Mouse (Mus musculus) erythroblast, adult 5-6 weeks (primary cell): ENCODE results near the gene Hist2h3c1. TPM values are rescaled to one million over a fixed set of nuclear protein-coding genes. Genes with fewer than 3 reads are reported as not detected.
"Not testable (repeated sequence)": the region's sequence is repeated elsewhere in the genome, so short reads cannot be mapped to it uniquely, and the experiment has no call there.

Experiments used
- ATAC-seq: replicated peaks from 2 replicates; pipeline ENCODE4 v1.8.0; 2016; ENCODE audit warnings: moderate number of reproducible peaks, mild to moderate bottlenecking, moderate TSS enrichment, inconsistent platforms; ENCODE audit not compliant: poor library complexity, low FRiP score, severe bottlenecking
- total RNA-seq, 2 experiments: library from RNA; stranded (forward) in 1 of 2; stranded (reverse) in 1 of 2; fragments of 150-400 nt in 1 of 2; fragments of 200-764, 138-1000 nt in 1 of 2; gene quantifications; 2 replicates each; pipeline versions ENCODE4 v1.2.3 to v1.2.4; 2015 to 2017; ENCODE audit warnings: low replicate concordance in 2 of 2

Hist2h3c1 gene
- total RNA-seq (2015; ENCODE audit: low replicate concordance): 16.7 and 20.9 TPM in 2 replicates
- total RNA-seq (2017; ENCODE audit: low replicate concordance): 15.1 TPM in 1 of 2 replicates, not detected in the other

DNA sequence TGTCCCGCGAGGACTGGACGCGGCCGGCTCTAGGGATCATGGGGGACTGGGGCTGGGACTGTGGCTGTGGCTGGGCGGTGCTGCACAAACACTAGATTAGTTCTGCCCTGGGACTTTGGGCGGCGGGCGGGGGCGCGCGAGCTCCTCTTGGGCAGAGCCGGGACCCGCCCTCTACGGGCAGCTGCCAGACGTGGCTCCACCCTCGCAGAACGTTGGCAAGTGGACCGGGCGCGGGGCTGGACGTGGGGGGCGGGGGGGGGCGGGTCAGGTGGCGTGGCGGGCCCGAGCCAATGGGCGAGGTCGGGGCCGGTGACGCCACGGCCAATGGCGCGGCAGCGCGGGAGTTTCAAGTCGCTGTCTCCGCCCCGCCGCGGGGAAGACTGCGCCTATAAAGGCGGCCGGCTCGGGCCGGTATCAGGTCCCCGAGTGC is at the start of gene Hist2h3c1:
TSS of gene Hist2h3c1 (plus strand) at position 259 of the 430 bp plus-strand sequence.
- peak; percentile 70 for ATAC-seq

DNA sequence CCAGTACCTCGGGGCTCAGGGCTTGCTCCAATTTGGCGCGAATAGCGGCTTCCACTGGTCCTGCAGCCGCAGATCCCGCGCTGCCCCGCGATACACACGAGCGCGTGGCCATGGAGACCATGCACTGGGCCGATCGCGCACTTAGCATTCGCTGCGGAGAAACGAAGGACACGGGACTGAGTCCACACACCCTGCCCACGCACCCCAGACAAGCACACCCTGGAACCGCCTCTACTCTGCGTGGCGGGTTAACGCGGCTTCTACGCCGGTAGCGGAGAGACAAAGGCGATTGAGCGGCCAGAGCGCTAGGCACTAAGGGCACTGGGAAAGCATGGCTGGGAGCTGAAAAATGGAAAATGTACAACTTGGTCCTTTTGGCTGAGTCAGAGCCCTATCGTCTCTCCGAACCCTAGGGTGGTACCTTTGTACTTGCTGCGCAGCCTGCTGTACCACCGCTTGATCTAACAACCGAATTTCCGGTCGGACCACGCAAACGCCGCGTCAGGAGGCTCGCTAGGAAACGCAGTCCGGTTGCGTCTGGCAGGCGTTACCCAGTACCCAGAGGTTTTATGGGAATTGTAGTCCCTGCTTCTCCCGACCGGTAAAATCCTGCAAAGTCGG is 49.2 kb upstream of the Hist2h3c1 start:
- ATAC-seq: peak; percentile 88

DNA sequence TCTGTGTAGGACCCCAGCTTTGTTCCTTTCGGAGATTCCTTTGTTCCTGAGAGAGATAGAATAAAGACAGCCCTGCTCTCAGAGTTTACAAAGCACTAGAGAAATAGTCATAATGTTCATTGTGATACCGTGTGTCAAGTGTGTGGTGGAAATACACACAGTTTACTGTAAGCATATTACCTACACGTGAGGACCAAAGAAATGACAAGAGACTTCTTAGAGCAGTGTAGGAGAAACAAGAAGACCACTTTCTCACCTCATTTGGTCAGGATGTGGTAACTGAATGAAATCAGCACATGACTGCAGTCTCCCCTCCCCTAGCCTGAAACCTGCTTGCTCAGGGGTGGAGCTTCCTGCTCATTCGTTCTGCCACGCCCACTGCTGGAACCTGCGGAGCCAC is 48.3 kb upstream of the Hist2h3c1 start:
- 0 out of 2 replicates have a peak, but pooled peaks have one; percentile 10 for ATAC-seq

- ATAC-seq: not testable (repeated sequence)
These were observed 47.8 kb upstream of the Hist2h3c1 start for GRCm38 (mm10) chr3:96198601-96199251.

- ATAC-seq: no peak
These were observed 46.8 kb upstream of the Hist2h3c1 start for GRCm38 (mm10) chr3:96199731-96200130.

DNA sequence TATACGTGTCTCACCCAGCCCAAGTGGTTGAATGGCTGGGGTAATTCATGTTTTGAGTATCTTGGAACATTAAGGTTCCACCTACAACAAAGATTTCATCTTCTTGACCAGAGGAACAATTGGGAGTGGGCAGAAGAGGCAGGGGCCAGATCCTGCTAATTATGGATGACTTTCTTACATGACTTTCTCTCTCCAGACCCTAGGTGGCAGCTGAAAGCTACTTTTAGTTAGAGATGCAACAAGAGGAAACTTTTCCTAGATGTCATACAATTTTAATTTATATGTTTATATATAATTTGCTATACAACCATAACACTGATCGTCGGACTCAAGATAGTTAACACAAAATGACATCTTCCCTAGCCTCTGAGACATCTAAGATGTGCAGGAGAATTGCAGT is 38.7 kb upstream of the Hist2h3c1 start:
- no peak for ATAC-seq

GRCm38 (mm10) chr3:96209242-96209641 is 37.2 kb upstream of the Hist2h3c1 start:
- no peak for ATAC-seq

DNA sequence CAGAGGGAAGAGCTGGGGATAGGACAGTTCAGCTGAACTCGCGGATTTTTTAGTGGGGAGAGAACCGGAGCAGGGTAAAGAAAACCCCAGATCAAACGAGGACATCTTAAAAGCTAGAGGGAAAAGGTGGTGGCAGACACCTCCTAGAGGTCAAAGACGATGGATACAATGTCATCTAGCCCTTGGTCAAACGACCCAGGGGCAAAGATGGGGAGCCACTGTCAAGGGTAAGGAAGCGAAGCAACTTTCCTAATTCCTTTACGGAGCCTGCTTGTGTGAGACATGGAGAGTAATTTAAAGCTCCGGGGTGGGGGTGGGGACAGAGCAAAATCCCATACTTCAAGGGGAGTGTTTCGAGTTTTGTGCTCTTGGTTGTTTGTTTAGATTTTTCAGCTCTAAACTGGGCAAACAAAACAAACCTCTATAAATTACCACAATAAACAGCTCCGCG is 27.3 kb upstream of the Hist2h3c1 start:
- ATAC-seq: peak; percentile 40

- peak; percentile 66 for ATAC-seq
These were observed 26.8 kb upstream of the Hist2h3c1 start, which contains the start of the genes Bola1 and Hist2h2ab for GRCm38 (mm10) chr3:96219661-96220130. TSS of gene Bola1 (minus strand) at chr3:96219709. TSS of gene Hist2h2ab (plus strand) at chr3:96219865.

- not testable (repeated sequence) for ATAC-seq
These were observed 26.2 kb upstream of the Hist2h3c1 start for GRCm38 (mm10) chr3:96220131-96220764.

DNA sequence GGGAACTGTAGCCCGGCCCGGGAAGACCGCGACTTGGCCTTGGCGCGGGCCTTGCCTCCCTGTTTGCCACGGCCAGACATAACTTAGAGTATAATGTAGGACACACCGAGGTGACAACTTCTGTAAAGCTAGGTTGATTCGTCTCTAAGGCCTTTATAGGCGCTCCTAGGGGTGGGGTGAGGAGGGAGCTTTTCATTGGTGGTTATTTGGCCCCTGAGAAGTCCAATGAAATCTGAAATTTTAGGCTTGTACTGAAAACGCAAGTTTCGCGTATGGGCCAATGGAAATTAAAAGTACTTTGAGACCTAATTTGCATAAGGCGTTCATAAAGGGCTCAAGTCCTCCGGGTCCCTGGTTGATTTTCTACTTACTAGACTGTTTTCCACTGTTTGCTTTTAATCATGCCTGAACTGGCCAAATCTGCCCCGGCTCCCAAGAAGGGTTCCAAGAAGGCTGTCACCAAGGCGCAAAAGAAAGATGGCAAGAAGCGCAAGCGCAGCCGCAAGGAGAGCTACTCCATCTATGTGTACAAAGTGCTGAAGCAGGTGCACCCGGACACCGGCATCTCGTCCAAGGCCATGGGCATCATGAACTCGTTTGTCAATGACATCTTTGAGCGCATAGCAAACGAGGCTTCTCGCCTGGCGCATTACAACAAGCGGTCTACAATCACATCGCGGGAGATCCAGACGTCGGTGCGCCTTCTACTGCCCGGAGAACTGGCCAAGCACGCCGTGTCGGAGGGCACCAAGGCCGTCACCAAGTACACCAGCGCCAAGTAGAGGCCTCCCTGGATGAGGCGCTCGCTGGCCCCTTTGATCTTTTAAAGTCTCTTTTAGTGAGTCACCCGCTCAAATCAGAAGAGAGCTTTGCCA is 25.5 kb upstream of the Hist2h3c1 start, which contains the start of the genes Hist2h2ac and Hist2h2be:
TSS of gene Hist2h2ac (minus strand) at position 116 of the 875 bp plus-strand sequence.
TSS of gene Hist2h2be (plus strand) at position 355 of the 875 bp plus-strand sequence.
- ATAC-seq: peak; percentile 80

DNA sequence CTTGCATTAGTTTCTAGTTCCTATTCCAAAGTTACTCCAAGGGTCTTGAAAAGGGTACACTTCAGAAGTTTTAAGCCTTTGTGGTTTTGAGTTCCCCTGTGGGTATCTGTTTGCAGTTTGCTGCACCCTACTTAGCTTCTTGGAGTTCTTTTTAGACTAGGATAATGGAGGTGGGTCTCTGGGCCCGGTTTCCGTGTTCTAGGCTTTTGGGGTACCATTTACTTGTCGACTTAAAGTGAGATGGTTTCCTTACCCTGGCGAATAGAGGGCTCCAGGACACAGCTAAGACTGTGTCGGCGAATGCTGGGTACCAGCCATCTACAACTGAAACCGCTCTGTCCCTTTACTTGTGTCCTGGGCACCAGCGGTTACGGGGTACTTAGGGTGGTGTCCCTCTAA is 24.8 kb upstream of the Hist2h3c1 start:
- ATAC-seq: no peak

- no peak for ATAC-seq
These were observed 23.7 kb upstream of the Hist2h3c1 start for GRCm38 (mm10) chr3:96222774-96223173.

DNA sequence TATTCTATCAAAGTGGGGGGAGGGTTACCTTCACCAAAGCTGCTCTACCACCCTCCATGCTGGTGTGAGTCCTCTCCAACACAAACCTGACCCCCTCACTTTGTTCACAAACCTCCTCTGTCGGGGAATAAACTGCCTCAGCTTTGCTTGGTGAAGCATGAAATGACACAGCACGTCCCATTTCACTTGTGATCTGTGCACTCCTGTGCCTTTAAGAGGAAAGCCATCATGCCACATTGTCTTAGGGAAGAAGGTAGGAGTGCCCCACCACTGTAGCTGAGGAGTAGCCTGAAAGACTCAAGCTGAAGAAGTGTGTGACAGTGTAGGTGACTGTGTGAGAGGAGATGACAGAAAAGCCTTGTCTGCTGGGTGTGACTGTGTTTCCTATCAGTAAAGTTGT is 21.1 kb upstream of the Hist2h3c1 start:
- no peak for ATAC-seq

DNA sequence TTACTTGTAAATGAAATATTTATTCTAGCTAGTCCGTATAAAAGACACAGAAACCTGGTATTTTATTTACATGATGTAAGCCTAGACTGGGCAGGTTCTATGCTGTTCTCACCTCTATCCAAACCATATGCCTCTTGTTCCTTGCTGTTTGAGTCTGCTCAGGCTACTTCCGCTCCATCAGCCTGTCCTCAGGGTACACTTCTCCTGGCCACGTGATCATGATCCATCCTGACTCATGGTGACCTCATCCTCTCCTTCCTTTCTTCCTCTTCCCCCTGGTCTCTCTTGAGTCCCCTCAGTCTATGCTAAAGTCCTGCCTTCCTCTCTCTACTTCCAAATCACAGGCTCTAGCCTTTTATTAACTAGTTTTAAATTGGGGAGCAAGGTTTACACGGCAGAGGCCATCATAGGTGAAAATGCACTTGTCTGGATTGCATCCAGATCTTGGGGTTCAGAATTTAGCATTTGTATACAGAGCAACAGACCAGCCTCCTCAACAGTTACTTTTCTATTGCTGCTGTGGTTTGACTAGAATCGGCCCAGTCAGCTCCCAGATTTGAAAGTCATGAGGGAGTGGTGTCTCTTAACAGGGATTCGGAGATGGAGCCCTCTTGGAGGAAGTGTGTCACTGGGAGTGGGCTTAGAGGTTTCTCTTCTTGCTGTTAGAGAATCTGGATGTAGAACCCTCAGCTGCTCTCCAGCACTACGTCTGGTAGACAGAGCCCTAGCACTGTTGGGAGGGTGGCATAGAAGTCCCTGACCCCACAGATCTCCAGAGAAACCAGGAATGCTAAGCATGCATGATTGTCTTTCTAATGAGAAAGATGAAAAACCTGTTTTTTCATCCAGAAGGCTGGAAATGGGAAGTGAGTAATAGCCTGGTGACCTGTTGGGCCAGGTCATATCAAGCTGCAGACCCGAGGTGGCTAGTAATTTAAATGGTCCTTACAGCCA is 19.5 kb upstream of the Hist2h3c1 start:
- ATAC-seq: no peak

GRCm38 (mm10) chr3:96228828-96229227 is 17.7 kb upstream of the Hist2h3c1 start:
- ATAC-seq: no peak

DNA sequence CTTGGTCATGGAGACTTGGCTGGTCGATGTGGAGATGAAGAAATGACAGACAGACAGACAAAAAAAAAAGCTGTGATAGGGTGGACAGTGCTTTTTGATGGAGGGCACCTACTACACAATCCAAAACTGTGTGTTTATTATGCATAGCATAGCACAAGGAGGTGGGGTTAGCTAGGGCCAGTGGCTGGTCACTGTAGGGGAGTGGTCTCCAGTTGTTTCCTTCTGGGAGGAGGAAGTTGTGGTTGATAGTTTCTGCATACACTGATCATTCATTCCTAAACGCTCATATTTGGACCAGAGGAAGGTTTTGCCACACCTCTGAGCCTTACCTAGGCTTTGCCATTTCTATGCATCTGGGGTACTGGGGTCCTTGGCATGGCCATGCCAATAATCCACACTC is 16.1 kb upstream of the Hist2h3c1 start:
- ATAC-seq: no peak
